Mouse (Mus musculus): ENCODE measurements around the gene Tmem128. TPM values are rescaled to one million over a fixed set of nuclear protein-coding genes. Genes with fewer than 3 reads are reported as not detected.

Tmem128 gene
- polyA plus RNA-seq, 1 experiment from 2014 or later: 75.2 TPM

DNA sequence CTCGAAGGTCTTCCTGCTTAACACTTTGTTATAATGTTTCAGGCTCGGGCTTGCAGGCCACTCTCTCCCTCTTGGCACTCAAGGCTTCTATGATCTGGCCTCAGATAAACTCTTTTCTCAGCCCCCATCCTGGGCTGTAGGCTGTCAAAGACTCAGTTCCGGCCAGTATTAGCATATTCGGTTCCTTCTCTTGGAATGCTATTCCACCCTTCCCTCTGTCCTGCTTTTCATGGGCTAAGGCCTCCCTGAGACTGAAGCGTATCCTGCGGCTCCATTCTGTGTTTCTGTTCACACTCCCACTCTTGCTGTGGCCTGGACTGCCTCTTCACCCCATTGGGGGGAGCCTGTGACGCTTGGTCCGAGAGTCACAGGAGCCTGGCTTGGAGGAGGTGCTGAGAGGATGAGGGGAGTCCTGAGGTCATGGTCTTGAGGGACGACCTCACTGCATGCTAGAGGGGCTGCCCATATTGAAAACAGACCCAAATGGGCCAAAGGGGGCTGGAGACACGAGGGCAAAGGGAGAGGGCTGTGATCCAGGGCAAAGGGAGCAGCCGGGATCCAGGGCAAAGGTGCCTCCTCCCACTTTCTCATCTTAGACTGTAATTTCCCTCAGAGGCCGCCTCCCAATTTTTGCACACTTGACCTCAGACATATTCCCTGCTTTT, 18.1 kb downstream of the Tmem128 start:
- no peaks in the 10 kb centered on the region for H3K9me3 ChIP-seq
- peaks cover 69% of the 10 kb centered on the region for H3K27me3 ChIP-seq
- no peak overlapping the region for H3K27ac ChIP-seq
- ATAC-seq (ENCODE audit: insufficient number of reproducible peaks, insufficient read depth, low FRiP score, low TSS enrichment, low read depth): no peak
- peak overlapping the region; percentile 39; the same call in 1 of the 2 replicates for H3K4me3 ChIP-seq (replicated peaks)
- no peaks in the 10 kb centered on the region for H3K36me3 ChIP-seq
- 20% methylated on average over 12 of the region's 12 CpGs for WGBS
- peaks cover 17% of the 10 kb centered on the region for H3K4me1 ChIP-seq (replicated peaks)
- H3K9ac ChIP-seq (replicated peaks): no peak overlapping the region
- peak overlapping the region; percentile 56 for H3K4me2 ChIP-seq

DNA sequence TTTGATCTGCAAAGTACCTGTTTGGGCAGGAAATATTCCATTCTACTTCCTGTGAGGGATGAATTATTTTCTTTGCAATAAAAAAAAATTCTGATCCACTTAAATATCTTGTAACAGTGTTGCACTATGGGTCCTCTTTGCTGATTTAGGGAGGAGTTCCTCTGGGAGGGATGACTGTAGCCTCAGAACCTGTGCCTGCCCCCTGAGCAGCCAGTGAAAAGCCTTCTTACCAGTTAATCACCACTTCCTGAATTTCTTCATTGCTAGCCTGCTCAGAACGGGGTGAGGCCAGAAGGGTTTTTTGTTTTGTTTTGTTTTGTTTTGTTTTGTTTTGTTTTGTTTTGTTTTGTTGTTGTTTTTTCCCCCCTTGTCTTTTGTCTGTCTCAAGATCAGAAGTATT, 20.1 kb downstream of the Tmem128 start:
- WGBS: 38% methylated on average over 1 of the region's 1 CpGs
- H3K4me1 ChIP-seq (replicated peaks): peaks cover 17% of the 10 kb centered on the region
- no peaks in the 10 kb centered on the region for H3K36me3 ChIP-seq
- ATAC-seq (ENCODE audit: insufficient number of reproducible peaks, insufficient read depth, low FRiP score, low TSS enrichment, low read depth): no peak
- H3K9ac ChIP-seq (replicated peaks): no peak overlapping the region
- H3K4me2 ChIP-seq: no peak overlapping the region
- H3K9me3 ChIP-seq: no peaks in the 10 kb centered on the region
- H3K27me3 ChIP-seq: peaks cover 49% of the 10 kb centered on the region
- H3K4me3 ChIP-seq (replicated peaks): no peak overlapping the region
- no peak overlapping the region for H3K27ac ChIP-seq

DNA sequence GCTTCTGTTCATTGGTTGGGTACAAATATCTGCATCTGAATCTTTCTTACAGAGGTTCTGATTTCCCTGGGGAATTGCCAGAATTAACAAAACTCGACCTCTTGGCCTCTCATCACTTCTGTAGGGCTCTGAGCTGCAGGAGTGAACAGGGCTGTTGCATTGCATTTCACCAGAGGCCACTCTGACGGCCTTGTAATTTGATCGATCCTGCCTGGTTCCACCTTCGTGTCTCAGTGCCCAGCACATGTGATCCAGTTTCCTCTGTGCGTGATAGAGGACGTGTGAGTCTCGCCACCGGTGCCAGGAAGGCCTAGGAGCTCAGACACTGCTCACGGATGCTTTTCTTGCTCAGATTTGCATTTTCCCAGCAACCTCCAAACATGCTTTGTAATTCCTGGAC, 25.7 kb downstream of the Tmem128 start:
- Histone ChIP-seq H3K27ac (no peak overlapping the region), H3K4me1 (replicated peaks) (no peaks in the 10 kb centered on the region; the same call in 1 of the 2 replicates), H3K9ac (replicated peaks) (no peak overlapping the region), H3K4me2 (no peak overlapping the region), H3K27me3 (peaks cover 1% of the 10 kb centered on the region; the same call in 1 of the 2 replicates), H3K36me3 (no peaks in the 10 kb centered on the region), H3K9me3 (0 out of 2 replicates have a peak, but pooled peaks cover 3% of the 10 kb centered on the region), H3K4me3 (replicated peaks) (no peak overlapping the region)
- ATAC-seq (ENCODE audit: insufficient number of reproducible peaks, insufficient read depth, low FRiP score, low TSS enrichment, low read depth): no peak
- WGBS: 34% methylated on average over 9 of the region's 9 CpGs

- no peak overlapping the region for H3K27ac ChIP-seq
- no peak overlapping the region for H3K4me3 ChIP-seq (replicated peaks)
- 82% methylated on average over 3 of the region's 3 CpGs for WGBS
- H3K4me1 ChIP-seq (replicated peaks): no peaks in the 10 kb centered on the region; the same call in 1 of the 2 replicates
- no peaks in the 10 kb centered on the region for H3K36me3 ChIP-seq
- H3K9me3 ChIP-seq: 0 out of 2 replicates have a peak, but pooled peaks cover 3% of the 10 kb centered on the region
- no peaks in the 10 kb centered on the region for H3K27me3 ChIP-seq
- H3K4me2 ChIP-seq: no peak overlapping the region
- H3K9ac ChIP-seq (replicated peaks): no peak overlapping the region
- no peak for ATAC-seq (ENCODE audit: insufficient number of reproducible peaks, insufficient read depth, low FRiP score, low TSS enrichment, low read depth)
Observed at GRCm38 (mm10) chr5:38288476-38288875, 28.5 kb downstream of the Tmem128 start.

DNA sequence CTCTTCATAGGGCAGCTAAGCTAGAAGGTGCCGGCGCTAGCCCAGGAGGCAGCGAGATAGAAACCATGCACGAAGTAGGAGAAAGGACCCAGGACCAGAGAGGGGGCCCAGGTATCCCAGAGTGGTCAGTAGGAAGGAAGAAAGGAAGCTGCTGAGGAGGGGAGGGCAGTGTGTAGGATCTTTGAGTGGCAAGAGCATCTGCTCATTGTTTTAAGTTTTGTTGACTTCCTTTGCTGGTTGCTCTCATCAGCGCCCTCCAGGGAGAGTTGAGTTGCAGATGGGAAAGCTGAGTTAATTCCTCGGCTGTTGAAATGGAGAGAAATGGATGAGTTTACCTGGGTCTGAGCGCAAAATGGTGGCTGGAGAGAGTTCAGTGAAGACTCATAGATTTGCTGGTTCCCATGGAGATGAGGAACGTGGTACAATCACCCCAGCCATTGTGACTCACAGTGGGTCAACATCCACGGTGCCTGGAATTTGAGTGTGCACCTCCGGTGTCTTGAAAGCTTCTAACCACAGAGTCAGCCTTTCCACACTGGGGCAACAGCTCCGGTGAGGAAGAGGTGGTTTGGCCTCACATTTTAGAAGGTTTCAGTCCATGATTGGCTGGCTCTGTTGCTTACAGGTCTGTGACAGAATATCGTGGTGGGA, 41.9 kb downstream of the Tmem128 start:
- no peak for ATAC-seq (ENCODE audit: insufficient number of reproducible peaks, insufficient read depth, low FRiP score, low TSS enrichment, low read depth)
- WGBS: 91% methylated on average over 12 of the region's 12 CpGs

DNA sequence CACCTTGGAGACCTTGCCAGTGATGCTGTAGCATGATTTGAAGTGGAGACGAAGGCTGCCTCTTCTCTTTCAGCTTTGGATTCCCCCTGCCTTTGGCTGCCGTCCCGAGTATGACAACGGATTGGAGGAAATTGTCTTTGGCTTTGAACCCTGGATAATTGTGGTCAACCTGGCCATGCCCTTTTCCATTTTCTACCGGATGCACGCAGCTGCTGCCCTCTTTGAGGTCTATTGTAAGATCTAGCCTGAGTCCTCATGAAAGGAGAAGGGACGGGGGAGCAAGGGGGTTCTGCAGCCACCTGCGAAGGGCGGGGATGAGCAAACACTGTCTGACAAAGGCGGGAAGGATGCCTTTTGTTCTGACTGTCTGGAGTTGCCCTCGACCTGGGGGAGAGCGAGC, 42.7 kb downstream of the Tmem128 start:
- peaks cover 15% of the 10 kb centered on the region for H3K4me1 ChIP-seq (replicated peaks)
- 62% methylated on average over 12 of the region's 12 CpGs for WGBS
- H3K36me3 ChIP-seq: no peaks in the 10 kb centered on the region
- H3K9me3 ChIP-seq: no peaks in the 10 kb centered on the region
- no peak overlapping the region for H3K27ac ChIP-seq
- H3K9ac ChIP-seq (replicated peaks): no peak overlapping the region
- no peak overlapping the region for H3K4me2 ChIP-seq
- H3K27me3 ChIP-seq: peaks cover 4% of the 10 kb centered on the region; the same call in 1 of the 2 replicates
- ATAC-seq (ENCODE audit: insufficient number of reproducible peaks, insufficient read depth, low FRiP score, low TSS enrichment, low read depth): no peak
- H3K4me3 ChIP-seq (replicated peaks): no peak overlapping the region

More for the DNA sequence above, 41.9 kb downstream of the Tmem128 start:
- Histone ChIP-seq H3K4me1 (replicated peaks) (peaks cover 16% of the 10 kb centered on the region), H3K27ac (no peak overlapping the region), H3K4me3 (replicated peaks) (no peak overlapping the region), H3K9me3 (no peaks in the 10 kb centered on the region), H3K36me3 (no peaks in the 10 kb centered on the region), H3K9ac (replicated peaks) (no peak overlapping the region), H3K27me3 (peaks cover 4% of the 10 kb centered on the region; the same call in 1 of the 2 replicates), H3K4me2 (no peak overlapping the region)

DNA sequence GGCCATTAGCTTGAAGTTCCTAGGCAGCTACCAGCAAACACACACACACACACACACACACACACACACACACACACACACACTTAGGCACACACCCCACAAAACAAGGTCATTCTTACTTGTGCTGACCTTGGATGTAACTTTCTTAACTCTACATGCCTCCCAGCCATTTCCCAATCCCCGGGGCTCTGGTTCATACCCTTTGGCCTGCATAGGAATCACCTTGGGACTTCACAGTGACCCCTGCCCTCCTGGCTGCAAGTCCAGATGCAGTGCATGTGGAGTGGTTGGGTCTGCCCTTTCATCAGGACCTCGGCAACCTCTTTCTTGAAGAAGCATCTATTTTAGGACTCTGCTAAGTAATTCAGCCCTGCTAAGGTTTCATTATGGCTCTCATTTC, 45.3 kb downstream of the Tmem128 start:
- Histone ChIP-seq H3K4me3 (replicated peaks) (no peak overlapping the region), H3K9me3 (no peaks in the 10 kb centered on the region), H3K27ac (no peak overlapping the region), H3K4me1 (replicated peaks) (no peaks in the 10 kb centered on the region), H3K4me2 (no peak overlapping the region), H3K36me3 (no peaks in the 10 kb centered on the region), H3K27me3 (peaks cover 8% of the 10 kb centered on the region; the same call in 1 of the 2 replicates), H3K9ac (replicated peaks) (no peak overlapping the region)
- 71% methylated on average over 2 of the region's 2 CpGs for WGBS
- ATAC-seq (ENCODE audit: insufficient number of reproducible peaks, insufficient read depth, low FRiP score, low TSS enrichment, low read depth): no peak

- peak; percentile 66 for ATAC-seq (ENCODE audit: insufficient number of reproducible peaks, insufficient read depth, low FRiP score, low TSS enrichment, low read depth)
- Histone ChIP-seq H3K9me3 (no peaks in the 10 kb centered on the region), H3K27me3 (peaks cover 7% of the 10 kb centered on the region; the same call in 1 of the 2 replicates), H3K4me2 (peak overlapping the region; percentile 57), H3K9ac (replicated peaks) (no peak overlapping the region), H3K36me3 (no peaks in the 10 kb centered on the region), H3K4me3 (replicated peaks) (peak overlapping the region; percentile 34), H3K4me1 (replicated peaks) (no peaks in the 10 kb centered on the region), H3K27ac (no peak overlapping the region)
- WGBS: 10% methylated on average over 26 of the region's 26 CpGs
Observed at GRCm38 (mm10) chr5:38307255-38308101, 47.5 kb downstream of the Tmem128 start.

GRCm38 (mm10) chr5:38308873-38309272, 48.9 kb downstream of the Tmem128 start:
- 53% methylated on average over 5 of the region's 5 CpGs for WGBS
- no peaks in the 10 kb centered on the region for H3K36me3 ChIP-seq
- no peaks in the 10 kb centered on the region for H3K9me3 ChIP-seq
- H3K4me3 ChIP-seq (replicated peaks): no peak overlapping the region
- H3K4me2 ChIP-seq: no peak overlapping the region
- ATAC-seq (ENCODE audit: insufficient number of reproducible peaks, insufficient read depth, low FRiP score, low TSS enrichment, low read depth): no peak; the same call in 1 of the 2 replicates
- no peak overlapping the region for H3K9ac ChIP-seq (replicated peaks)
- no peak overlapping the region for H3K27ac ChIP-seq
- peaks cover 7% of the 10 kb centered on the region; the same call in 1 of the 2 replicates for H3K27me3 ChIP-seq
- H3K4me1 ChIP-seq (replicated peaks): no peaks in the 10 kb centered on the region

DNA sequence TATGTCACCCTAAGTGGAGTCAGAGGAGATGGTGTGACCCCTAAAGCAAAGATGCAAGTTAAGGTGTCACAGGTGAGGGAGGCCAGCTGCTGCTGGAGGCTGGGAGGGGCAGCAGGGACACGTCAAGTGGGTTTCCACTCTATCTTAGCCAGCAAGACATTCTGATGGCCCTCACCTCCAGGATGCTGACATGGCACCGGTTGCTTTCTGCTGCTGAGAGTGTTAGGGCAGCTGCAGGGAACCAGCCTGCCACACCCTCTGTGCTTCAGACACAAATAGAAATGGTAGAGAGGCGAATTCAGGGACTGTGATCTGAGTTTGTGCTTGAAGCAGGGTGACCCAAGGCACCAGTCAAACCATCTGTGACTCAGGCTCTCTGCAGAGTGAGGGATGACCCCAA, 49.8 kb downstream of the Tmem128 start:
- WGBS: 67% methylated on average over 3 of the region's 3 CpGs
- Histone ChIP-seq H3K9ac (replicated peaks) (no peak overlapping the region), H3K4me3 (replicated peaks) (no peak overlapping the region), H3K27me3 (peaks cover 9% of the 10 kb centered on the region; the same call in 1 of the 2 replicates), H3K36me3 (no peaks in the 10 kb centered on the region), H3K4me1 (replicated peaks) (no peaks in the 10 kb centered on the region), H3K27ac (no peak overlapping the region), H3K9me3 (no peaks in the 10 kb centered on the region), H3K4me2 (no peak overlapping the region)
- ATAC-seq (ENCODE audit: insufficient number of reproducible peaks, insufficient read depth, low FRiP score, low TSS enrichment, low read depth): no peak

Measured in limb, embryonic 12.5 days (tissue).